29 mouse cellular contexts compared by ENCODE assay signal in genomic region chr3:116046000-116046399, GRCm38 (mm10). TPM values are rescaled to one million over a fixed set of nuclear protein-coding genes. Genes with fewer than 3 reads are reported as not detected.
DNase-seq lines count a peak whose midpoint lies in the region; ATAC-seq and TF ChIP-seq lines count a peak whose summit lies in the region.
"Had no signal": no experiment of that assay in that cellular context is flagged by ENCODE, and none has a peak within 500 bp of the region (broad histone marks: within the 10 kb centered on the region; RNA-seq: fewer than 3 reads in every experiment).

No protein-coding gene starts in this region.

- H3K9ac ChIP-seq in heart, adult 2 months (ENCODE audit: low read depth, low read length) = no peak overlapping the region
- no peak overlapping the region for H3K9ac ChIP-seq in limb, embryonic 14.5 days (ENCODE audit: low read depth, low read length, severe bottlenecking)
- H3K9ac ChIP-seq: embryonic facial prominence, embryonic 15.5 days; forebrain, embryonic 12.5 days; heart, embryonic 13.5 days; limb, embryonic 15.5 days; liver, embryonic 14.5 days; neural tube, embryonic 15.5 days had no signal

- H3K79me2 ChIP-seq in heart, adult 2 months (replicated peaks; ENCODE audit: control insufficient read depth, insufficient read depth, low read length) = no peaks in the 10 kb centered on the region

- H3K4me1 ChIP-seq in heart, adult 2 months (ENCODE audit: control insufficient read depth, insufficient read depth, low read length) = no peaks in the 10 kb centered on the region
- H3K4me1 ChIP-seq in limb, embryonic 14.5 days (ENCODE audit: control insufficient read depth, insufficient read depth, low read length) = no peaks in the 10 kb centered on the region
- no peaks in the 10 kb centered on the region for H3K4me1 ChIP-seq in limb, embryonic 10.5 days
- H3K4me1 ChIP-seq in cerebellum, adult 2 months (ENCODE audit: control insufficient read depth, insufficient read depth, low read length) = no peaks in the 10 kb centered on the region
- H3K4me1 ChIP-seq: embryonic facial prominence, embryonic 10.5 days; embryonic facial prominence, embryonic 15.5 days; heart, embryonic 13.5 days; limb, embryonic 15.5 days; neural tube, embryonic 15.5 days had no signal

- no peak overlapping the region for H3K4me2 ChIP-seq in limb, embryonic 14.5 days (replicated peaks; ENCODE audit: low read depth, low read length, severe bottlenecking)
- H3K4me2 ChIP-seq: embryonic facial prominence, embryonic 15.5 days; forebrain, embryonic 12.5 days; heart, embryonic 13.5 days; limb, embryonic 15.5 days; neural tube, embryonic 15.5 days had no signal

- H3K27ac ChIP-seq in heart, adult 2 months = no peak overlapping the region
- H3K27ac ChIP-seq in limb, embryonic 14.5 days (replicated peaks; ENCODE audit: low read depth, low read length) = no peak overlapping the region
- H3K27ac ChIP-seq in limb, embryonic 10.5 days = no peak overlapping the region
- no peak overlapping the region for H3K27ac ChIP-seq in cerebellum, adult 2 months (ENCODE audit: insufficient read depth, low read length)
- H3K27ac ChIP-seq: embryonic facial prominence, embryonic 10.5 days; embryonic facial prominence, embryonic 15.5 days; forebrain, embryonic 12.5 days; heart, embryonic 13.5 days; limb, embryonic 15.5 days; liver, embryonic 14.5 days; macrophage had no signal

- no peak overlapping the region for H3K4me3 ChIP-seq in heart, adult 2 months
- H3K4me3 ChIP-seq in limb, embryonic 14.5 days (replicated peaks; ENCODE audit: low read length) = no peak overlapping the region
- no peak overlapping the region for H3K4me3 ChIP-seq in limb, embryonic 10.5 days
- H3K4me3 ChIP-seq in cerebellum, adult 2 months (replicated peaks; ENCODE audit: insufficient read depth, low read depth, low read length) = no peak overlapping the region
- H3K4me3 ChIP-seq: embryonic facial prominence, embryonic 10.5 days; embryonic facial prominence, embryonic 15.5 days; forebrain, embryonic 12.5 days; heart, embryonic 13.5 days; limb, embryonic 15.5 days; neural tube, embryonic 15.5 days had no signal

- no peaks in the 10 kb centered on the region for H3K36me3 ChIP-seq in heart, adult 2 months (ENCODE audit: control insufficient read depth, insufficient read depth, low read length)
- H3K36me3 ChIP-seq in limb, embryonic 14.5 days (ENCODE audit: control insufficient read depth, insufficient read depth, low read length) = no peaks in the 10 kb centered on the region
- H3K36me3 ChIP-seq in limb, embryonic 10.5 days = no peaks in the 10 kb centered on the region
- H3K36me3 ChIP-seq: embryonic facial prominence, embryonic 10.5 days; embryonic facial prominence, embryonic 15.5 days; forebrain, embryonic 12.5 days; heart, embryonic 13.5 days; limb, embryonic 15.5 days; neural tube, embryonic 15.5 days had no signal

- no peak for ATAC-seq in limb, embryonic 14.5 days (ENCODE audit: low FRiP score, low read depth)
- ATAC-seq: hindbrain, embryonic 16.5 days had no signal

- no peak for TF ChIP-seq POLR2A in heart, adult 2 months (IDR thresholded peaks at IDR 0.05; ENCODE audit: insufficient read depth, low read depth, low read length)
- TF ChIP-seq POLR2A in limb, embryonic 14.5 days (IDR thresholded peaks at IDR 0.05; ENCODE audit: borderline replicate concordance, extremely low read depth, insufficient read depth, insufficient read length) = no peak
- TF ChIP-seq POLR2A in cerebellum, adult 2 months (IDR thresholded peaks at IDR 0.05; ENCODE audit: borderline replicate concordance, insufficient read depth, low read length) = no peak

- 47% methylated on average over 2 of the region's 2 CpGs for WGBS in heart, adult 2 months
- 78% methylated on average over 2 of the region's 2 CpGs for WGBS in limb, embryonic 14.5 days
- 82% methylated on average over 2 of the region's 2 CpGs for WGBS in limb, embryonic 10.5 days
- WGBS in cerebellum, adult 2 months = 56% methylated on average over 2 of the region's 2 CpGs

- DNase-seq in heart, adult 2 months = no peak
- DNase-seq in heart, postnatal 25 days (ENCODE audit: low spot score) = no peak
- DNase-seq in limb, embryonic 14.5 days (ENCODE audit: low spot score) = peak; percentile 25
- DNase-seq in limb, embryonic 10.5 days (ENCODE audit: low spot score) = no peak
- DNase-seq in 3T3-L1 (ENCODE audit: low read depth, low spot score) = peak; percentile 73
- DNase-seq in Muller cell, postnatal 12 days (ENCODE audit: inconsistent ontology term) = peak; percentile 17
- no peak for DNase-seq in cerebellum, adult 2 months
- no peak for DNase-seq in adrenal gland, adult (ENCODE audit: inconsistent age in 2 of 2, low spot score in 1 of 2)
- DNase-seq: adrenal gland, adult 8-10 months; cerebellum, adult 8-10 months; cerebellum, postnatal 25 days; gastrocnemius, postnatal 25 days; kidney, adult 9 months; kidney, postnatal 14 days; midbrain, embryonic 14.5 days; retina, postnatal 1 day; right cerebral cortex, postnatal 25 days; spleen, adult 18-20 months; thymus, adult 18-20 months; thymus, postnatal 25 days had no signal

- intact Hi-C loops in heart, adult 2 months (cut with DNase I) = no loop called here
- intact Hi-C loops in heart, postnatal 25 days (cut with DNase I) = no loop called here

- H3K27me3 ChIP-seq in heart, adult 2 months (ENCODE audit: control insufficient read depth, insufficient read depth, low read length) = no peaks in the 10 kb centered on the region
- no peaks in the 10 kb centered on the region for H3K27me3 ChIP-seq in limb, embryonic 14.5 days (ENCODE audit: control insufficient read depth, insufficient read depth, low read length)
- no peaks in the 10 kb centered on the region for H3K27me3 ChIP-seq in limb, embryonic 10.5 days (ENCODE audit: low read depth, poor library complexity, severe bottlenecking)
- no peaks in the 10 kb centered on the region for H3K27me3 ChIP-seq in cerebellum, adult 2 months (ENCODE audit: control insufficient read depth, insufficient read depth, low read length)
- H3K27me3 ChIP-seq: embryonic facial prominence, embryonic 15.5 days; forebrain, embryonic 12.5 days; heart, embryonic 13.5 days; limb, embryonic 15.5 days; neural tube, embryonic 15.5 days had no signal

- TF ChIP-seq CTCF in heart, adult 2 months (IDR thresholded peaks at IDR 0.05) = peak; percentile 67
- TF ChIP-seq CTCF in cerebellum, adult 2 months (IDR thresholded peaks at IDR 0.05; ENCODE audit: borderline replicate concordance, insufficient read depth, low read depth, low read length) = no peak

- no peaks in the 10 kb centered on the region for H3K9me3 ChIP-seq in limb, embryonic 14.5 days (ENCODE audit: control insufficient read depth, low read length)
- no peaks in the 10 kb centered on the region for H3K9me3 ChIP-seq in limb, embryonic 10.5 days (replicated peaks)
- H3K9me3 ChIP-seq: embryonic facial prominence, embryonic 10.5 days; embryonic facial prominence, embryonic 15.5 days; forebrain, embryonic 12.5 days; heart, embryonic 13.5 days; limb, embryonic 15.5 days; neural tube, embryonic 15.5 days had no signal

- no peak for TF ChIP-seq EP300 in heart, adult 2 months (IDR thresholded peaks at IDR 0.05; ENCODE audit: insufficient read depth, low read depth, low read length)

RNA-seq across cellular contexts. Expression of gene Extl2, which starts 38.7 kb away (rescaled TPM):
- 10 to 100 TPM; 11.6 to 14.1 TPM for total RNA-seq in heart, adult 2 months (2021)
- 9.2 and 15.9 TPM in 2 replicates for polyA plus RNA-seq in heart, adult 2 months (2012; rRNA removed)
- 10 to 100 TPM; 13.2 to 14.9 TPM for total RNA-seq in heart, postnatal 25 days (2021)
- 8.6 and 9.2 TPM in 2 replicates for polyA plus RNA-seq in limb, embryonic 14.5 days (2012; rRNA removed)
- polyA plus RNA-seq in limb, embryonic 14.5 days (2014; fragmentation: Nextera tagmentation; extraction: Ambion mirVana) = 19.4 and 20.1 TPM in 2 replicates
- polyA plus RNA-seq in limb, embryonic 10.5 days (2016; fragmentation: Nextera tagmentation; extraction: Ambion mirVana) = 16.2 and 17.4 TPM in 2 replicates
- polyA plus RNA-seq in cerebellum, adult 2 months (2012; rRNA removed) = 67.8 and 70.0 TPM in 2 replicates

RNA-seq across cellular contexts. Expression of gene Slc30a7, which starts 38.8 kb away (rescaled TPM):
- total RNA-seq in heart, adult 2 months (2021) = 10 to 100 TPM in 1 of 2 experiments, 1 to 10 TPM in 1; 10.0 to 13.6 TPM
- polyA plus RNA-seq in heart, adult 2 months (2012; rRNA removed) = 5.4 and 12.6 TPM in 2 replicates
- total RNA-seq in heart, postnatal 25 days (2021) = 10 to 100 TPM; 14.9 to 18.7 TPM
- 34.3 and 38.1 TPM in 2 replicates for polyA plus RNA-seq in limb, embryonic 14.5 days (2012; rRNA removed)
- 39.8 and 43.9 TPM in 2 replicates for polyA plus RNA-seq in limb, embryonic 14.5 days (2014; fragmentation: Nextera tagmentation; extraction: Ambion mirVana)
- 27.9 and 29.5 TPM in 2 replicates for polyA plus RNA-seq in limb, embryonic 10.5 days (2016; fragmentation: Nextera tagmentation; extraction: Ambion mirVana)
- polyA plus RNA-seq in cerebellum, adult 2 months (2012; rRNA removed) = 13.7 and 14.3 TPM in 2 replicates

Comparison
In these comparisons a context has a peak if more than half of its experiments do, and no peak if none do; other contexts are left out.
1. DNase-seq: peak in limb, embryonic 14.5 days (single experiment), 3T3-L1 (single experiment) and Muller cell, postnatal 12 days (single experiment); none in heart, adult 2 months (0 of 2), heart, postnatal 25 days (single experiment), limb, embryonic 10.5 days (single experiment), cerebellum, adult 2 months (0 of 2) and adrenal gland, adult (0 of 2).